Mouse (Mus musculus) T-helper 1 cell (primary cell): Measurements from ENCODE around the gene Gm28434.

Source experiments
- in situ Hi-C: fragments of 300-600 bp; cut with MboI, MseI; formaldehyde crosslinking; loops from one replicate; pipeline ENCODE4 v1.15.1; 2025; ENCODE audit warnings: high pct_unique_total_duplicates

Gm28434 gene

GRCm38 (mm10) chr5:87969201-87969600, at the start of gene Gm28434, which contains the start of gene 2310003L06Rik:
TSS of gene Gm28434 (plus strand) at chr5:87969517.
TSS of gene 2310003L06Rik (plus strand) at chr5:87969459.
- in situ Hi-C loops: no loop called here

GRCm38 (mm10) chr5:87925372-87925771, 43.9 kb upstream of the Gm28434 start, which contains the start of gene Csn3:
TSS of gene Csn3 (plus strand) at chr5:87925579.
- in situ Hi-C loops: no loop called here

GRCm38 (mm10) chr5:87931603-87932002, 37.7 kb upstream of the Gm28434 start:
- in situ Hi-C loops: no loop called here

- in situ Hi-C loops: no loop called here
Measured at GRCm38 (mm10) chr5:87940752-87941151, 28.6 kb upstream of the Gm28434 start.

- in situ Hi-C loops: no loop called here
Measured at GRCm38 (mm10) chr5:87942515-87942914, 26.8 kb upstream of the Gm28434 start.

GRCm38 (mm10) chr5:87951836-87952235, 17.5 kb upstream of the Gm28434 start:
- in situ Hi-C loops: no loop called here

- in situ Hi-C loops: no loop called here
Measured at GRCm38 (mm10) chr5:87979139-87979538, 9.8 kb downstream of the Gm28434 start, which contains the start of gene Cabs1. TSS of gene Cabs1 (plus strand) at chr5:87979439.

GRCm38 (mm10) chr5:87982468-87983214, 13.3 kb downstream of the Gm28434 start:
- in situ Hi-C loops: no loop called here

- in situ Hi-C loops: no loop called here
Measured at GRCm38 (mm10) chr5:88002249-88002648, 32.9 kb downstream of the Gm28434 start, which contains the start of gene Smr3a. TSS of gene Smr3a (plus strand) at chr5:88002549.

- in situ Hi-C loops: no loop called here
Measured at GRCm38 (mm10) chr5:88005241-88005640, 35.9 kb downstream of the Gm28434 start.
